Mouse (Mus musculus): ENCODE results near the gene Kcnip4. TPM values are rescaled to one million over a fixed set of nuclear protein-coding genes. Genes with fewer than 3 reads are reported as not detected.

The Kcnip4 gene
- polyA plus RNA-seq, 2 experiments = 2.1 to 3.7 TPM

- H3K4me3 ChIP-seq (replicated peaks; ENCODE audit: low read length) = no peak overlapping the region
- no peaks in the 10 kb centered on the region for H3K36me3 ChIP-seq (ENCODE audit: control insufficient read depth, insufficient read depth, low read length)
- no peak for DNase-seq (ENCODE audit: low spot score)
- no peak overlapping the region for H3K9ac ChIP-seq (ENCODE audit: low read depth, low read length, severe bottlenecking)
- H3K9me3 ChIP-seq (ENCODE audit: control insufficient read depth, low read length) = no peaks in the 10 kb centered on the region
- no peaks in the 10 kb centered on the region for H3K4me1 ChIP-seq (ENCODE audit: control insufficient read depth, insufficient read depth, low read length)
- TF ChIP-seq POLR2A (IDR thresholded peaks at IDR 0.05; ENCODE audit: borderline replicate concordance, extremely low read depth, insufficient read depth, insufficient read length) = no peak
- no peak overlapping the region for H3K4me2 ChIP-seq (replicated peaks; ENCODE audit: low read depth, low read length, severe bottlenecking)
- no peak overlapping the region for H3K27ac ChIP-seq (replicated peaks; ENCODE audit: low read depth, low read length)
- H3K27me3 ChIP-seq (ENCODE audit: control insufficient read depth, insufficient read depth, low read length) = no peaks in the 10 kb centered on the region
- no peak for ATAC-seq (ENCODE audit: low FRiP score, low read depth)
- 87% methylated on average over 3 of the region's 3 CpGs for WGBS
These were observed 862.2 kb downstream of the Kcnip4 start for GRCm38 (mm10) chr5:48662504-48662903.

GRCm38 (mm10) chr5:48659975-48660374 lies 864.7 kb downstream of the Kcnip4 start:
- Histone ChIP-seq H3K9ac (ENCODE audit: low read depth, low read length, severe bottlenecking) (no peak overlapping the region), H3K4me3 (replicated peaks; ENCODE audit: low read length) (no peak overlapping the region), H3K27ac (replicated peaks; ENCODE audit: low read depth, low read length) (no peak overlapping the region), H3K4me2 (replicated peaks; ENCODE audit: low read depth, low read length, severe bottlenecking) (no peak overlapping the region), H3K27me3 (ENCODE audit: control insufficient read depth, insufficient read depth, low read length) (no peaks in the 10 kb centered on the region), H3K4me1 (ENCODE audit: control insufficient read depth, insufficient read depth, low read length) (no peaks in the 10 kb centered on the region), H3K9me3 (ENCODE audit: control insufficient read depth, low read length) (no peaks in the 10 kb centered on the region), H3K36me3 (ENCODE audit: control insufficient read depth, insufficient read depth, low read length) (no peaks in the 10 kb centered on the region)
- DNase-seq (ENCODE audit: low spot score) (no peak), ATAC-seq (ENCODE audit: low FRiP score, low read depth) (no peak)
- WGBS = 85% methylated on average over 3 of the region's 3 CpGs
- TF ChIP-seq POLR2A (IDR thresholded peaks at IDR 0.05; ENCODE audit: borderline replicate concordance, extremely low read depth, insufficient read depth, insufficient read length) = no peak

- Histone ChIP-seq H3K4me3 (replicated peaks; ENCODE audit: low read length) (no peak overlapping the region), H3K27ac (replicated peaks; ENCODE audit: low read depth, low read length) (no peak overlapping the region), H3K4me1 (ENCODE audit: control insufficient read depth, insufficient read depth, low read length) (no peaks in the 10 kb centered on the region; the same call in 1 of the 2 replicates), H3K9me3 (ENCODE audit: control insufficient read depth, low read length) (no peaks in the 10 kb centered on the region), H3K27me3 (ENCODE audit: control insufficient read depth, insufficient read depth, low read length) (no peaks in the 10 kb centered on the region), H3K9ac (ENCODE audit: low read depth, low read length, severe bottlenecking) (no peak overlapping the region), H3K4me2 (replicated peaks; ENCODE audit: low read depth, low read length, severe bottlenecking) (no peak overlapping the region), H3K36me3 (ENCODE audit: control insufficient read depth, insufficient read depth, low read length) (no peaks in the 10 kb centered on the region)
- DNase-seq (ENCODE audit: low spot score) (no peak), ATAC-seq (ENCODE audit: low FRiP score, low read depth) (no peak)
- TF ChIP-seq POLR2A (IDR thresholded peaks at IDR 0.05; ENCODE audit: borderline replicate concordance, extremely low read depth, insufficient read depth, insufficient read length) = no peak
- 37% methylated on average over 4 of the region's 4 CpGs for WGBS
These were observed 874.2 kb downstream of the Kcnip4 start for GRCm38 (mm10) chr5:48650496-48650895.

GRCm38 (mm10) chr5:48636675-48637074 lies 888.0 kb downstream of the Kcnip4 start:
- TF ChIP-seq POLR2A (IDR thresholded peaks at IDR 0.05; ENCODE audit: borderline replicate concordance, extremely low read depth, insufficient read depth, insufficient read length) = no peak
- no peak for DNase-seq (ENCODE audit: low spot score)
- H3K9me3 ChIP-seq (ENCODE audit: control insufficient read depth, low read length) = no peaks in the 10 kb centered on the region
- no peak overlapping the region for H3K4me3 ChIP-seq (replicated peaks; ENCODE audit: low read length)
- no peaks in the 10 kb centered on the region for H3K36me3 ChIP-seq (ENCODE audit: control insufficient read depth, insufficient read depth, low read length)
- 88% methylated on average over 6 of the region's 6 CpGs for WGBS
- H3K4me2 ChIP-seq (replicated peaks; ENCODE audit: low read depth, low read length, severe bottlenecking) = no peak overlapping the region
- H3K27ac ChIP-seq (replicated peaks; ENCODE audit: low read depth, low read length) = no peak overlapping the region
- no peak for ATAC-seq (ENCODE audit: low FRiP score, low read depth)
- no peaks in the 10 kb centered on the region for H3K27me3 ChIP-seq (ENCODE audit: control insufficient read depth, insufficient read depth, low read length)
- no peak overlapping the region for H3K9ac ChIP-seq (ENCODE audit: low read depth, low read length, severe bottlenecking)
- no peaks in the 10 kb centered on the region for H3K4me1 ChIP-seq (ENCODE audit: control insufficient read depth, insufficient read depth, low read length)

- no peak overlapping the region for H3K4me3 ChIP-seq (replicated peaks; ENCODE audit: low read length)
- H3K4me2 ChIP-seq (replicated peaks; ENCODE audit: low read depth, low read length, severe bottlenecking) = no peak overlapping the region
- WGBS = 90% methylated on average over 3 of the region's 3 CpGs
- ATAC-seq (ENCODE audit: low FRiP score, low read depth) (no peak), DNase-seq (ENCODE audit: low spot score) (no peak)
- no peaks in the 10 kb centered on the region for H3K9me3 ChIP-seq (ENCODE audit: control insufficient read depth, low read length)
- no peaks in the 10 kb centered on the region for H3K4me1 ChIP-seq (ENCODE audit: control insufficient read depth, insufficient read depth, low read length)
- H3K27me3 ChIP-seq (ENCODE audit: control insufficient read depth, insufficient read depth, low read length) = no peaks in the 10 kb centered on the region
- no peaks in the 10 kb centered on the region for H3K36me3 ChIP-seq (ENCODE audit: control insufficient read depth, insufficient read depth, low read length)
- no peak for TF ChIP-seq POLR2A (IDR thresholded peaks at IDR 0.05; ENCODE audit: borderline replicate concordance, extremely low read depth, insufficient read depth, insufficient read length)
- no peak overlapping the region for H3K9ac ChIP-seq (ENCODE audit: low read depth, low read length, severe bottlenecking)
- H3K27ac ChIP-seq (replicated peaks; ENCODE audit: low read depth, low read length) = no peak overlapping the region
These were observed 891.1 kb downstream of the Kcnip4 start for GRCm38 (mm10) chr5:48633631-48634030.

GRCm38 (mm10) chr5:48623370-48623769 lies 901.3 kb downstream of the Kcnip4 start:
- 63% methylated on average over 7 of the region's 7 CpGs for WGBS
- Histone ChIP-seq H3K27ac (replicated peaks; ENCODE audit: low read depth, low read length) (no peak overlapping the region), H3K4me2 (replicated peaks; ENCODE audit: low read depth, low read length, severe bottlenecking) (no peak overlapping the region), H3K4me1 (ENCODE audit: control insufficient read depth, insufficient read depth, low read length) (no peaks in the 10 kb centered on the region), H3K36me3 (ENCODE audit: control insufficient read depth, insufficient read depth, low read length) (no peaks in the 10 kb centered on the region), H3K9me3 (ENCODE audit: control insufficient read depth, low read length) (no peaks in the 10 kb centered on the region), H3K27me3 (ENCODE audit: control insufficient read depth, insufficient read depth, low read length) (no peaks in the 10 kb centered on the region), H3K4me3 (replicated peaks; ENCODE audit: low read length) (no peak overlapping the region), H3K9ac (ENCODE audit: low read depth, low read length, severe bottlenecking) (no peak overlapping the region)
- no peak for DNase-seq (ENCODE audit: low spot score)
- no peak for ATAC-seq (ENCODE audit: low FRiP score, low read depth)
- no peak for TF ChIP-seq POLR2A (IDR thresholded peaks at IDR 0.05; ENCODE audit: borderline replicate concordance, extremely low read depth, insufficient read depth, insufficient read length)
